Mouse (Mus musculus) limb, embryonic 14.5 days (tissue): ENCODE measurements at regions not wholly inside any gene's neighbourhood (a gene's known extent, or its start where the extent isn't known, plus 50 kb on each side); places are given as distances from the start of the nearest gene placed in this dataset.

Experiments used
- ATAC-seq: fragments of 200-750 bp; cut with Nextera tagmentation; 2 replicates; pipeline ENCODE4 v1.8.0; 2017; ENCODE audit warnings: low read depth, moderate number of reproducible peaks, moderate TSS enrichment; ENCODE audit not compliant: low FRiP score
- DNase-seq: peaks from one replicate; pipeline ENCODE4 v3.0.0-alpha.2; 2015; ENCODE audit warnings: low spot score
- H3K27ac ChIP-seq: fragments of 300-500 bp; sonication (generic); replicated peaks from 2 replicates; pipeline ENCODE4 v1.5.1; 2014; ENCODE audit warnings: low read depth, mild to moderate bottlenecking, low read length, moderate library complexity, mixed read lengths
- H3K27me3 ChIP-seq: fragments of 300-500 bp; sonication (generic); 2 replicates; pipeline ENCODE4 v1.6.1; 2014; ENCODE audit warnings: low read length, mixed read lengths; ENCODE audit not compliant: control insufficient read depth, insufficient read depth
- H3K36me3 ChIP-seq: fragments of 300-500 bp; sonication (generic); 2 replicates; pipeline ENCODE4 v1.6.1; 2014; ENCODE audit warnings: mild to moderate bottlenecking, low read length, moderate library complexity, mixed read lengths; ENCODE audit not compliant: control insufficient read depth, insufficient read depth
- H3K4me1 ChIP-seq: fragments of 300-500 bp; sonication (generic); 2 replicates; pipeline ENCODE4 v1.6.1; 2014; ENCODE audit warnings: antibody characterized with exemption, low read length, mixed read lengths; ENCODE audit not compliant: control insufficient read depth, insufficient read depth
- H3K4me2 ChIP-seq: fragments of 300-500 bp; sonication (generic); replicated peaks from 2 replicates; pipeline ENCODE4 v1.6.1; 2014; ENCODE audit warnings: low read depth, mild to moderate bottlenecking, low read length, moderate library complexity; ENCODE audit not compliant: severe bottlenecking
- H3K4me3 ChIP-seq: fragments of 300-500 bp; sonication (generic); replicated peaks from 2 replicates; pipeline ENCODE4 v1.5.1; 2014; ENCODE audit warnings: low read length
- H3K9ac ChIP-seq: fragments of 300-500 bp; sonication (generic); 2 replicates; pipeline ENCODE4 v1.6.1; 2014; ENCODE audit warnings: mild to moderate bottlenecking, low read depth, low read length, moderate library complexity; ENCODE audit not compliant: severe bottlenecking
- H3K9me3 ChIP-seq: fragments of 300-500 bp; sonication (generic); 2 replicates; pipeline ENCODE4 v1.6.1; 2016; ENCODE audit warnings: low read length; ENCODE audit not compliant: control insufficient read depth
- POLR2A ChIP-seq: fragments of 200-500 bp; IDR thresholded peaks from 2 replicates; pipeline ENCODE4 v1.8.0; 2012; ENCODE audit warnings: inconsistent platforms, mild to moderate bottlenecking, moderate library complexity, borderline replicate concordance; ENCODE audit not compliant: insufficient read depth, insufficient read length; ENCODE audit errors: extremely low read depth
- WGBS: fragments of 180-500 bp; shearing (Covaris S2); extraction: QIAGEN DNeasy Blood & Tissue Kit; methylation state at CpG from one replicate; pipeline ENCODE4 v1.1.7; 2014; 5-methylcytosine and 5-hydroxymethylcytosine counted together

- Histone ChIP-seq H3K4me3 (no peak overlapping the region), H3K9ac (no peak overlapping the region), H3K36me3 (no peaks in the 10 kb centered on the region), H3K27me3 (no peaks in the 10 kb centered on the region), H3K4me1 (no peaks in the 10 kb centered on the region), H3K9me3 (no peaks in the 10 kb centered on the region), H3K27ac (no peak overlapping the region), H3K4me2 (no peak overlapping the region)
- WGBS: 81% methylated on average over 4 of the region's 4 CpGs
- ATAC-seq (no peak), DNase-seq (no peak)
- no peak for TF ChIP-seq POLR2A
Measured at GRCm38 (mm10) chr9:113044556-113045178, 663.4 kb downstream of the Pdcd6ip start.

GRCm38 (mm10) chr9:113040885-113041284, 667.2 kb downstream of the Pdcd6ip start:
- no peak for ATAC-seq
- DNase-seq: no peak
- no peaks in the 10 kb centered on the region for H3K36me3 ChIP-seq
- H3K9me3 ChIP-seq: no peaks in the 10 kb centered on the region
- H3K9ac ChIP-seq: no peak overlapping the region
- no peak overlapping the region for H3K4me2 ChIP-seq
- WGBS: 88% methylated on average over 6 of the region's 6 CpGs
- no peaks in the 10 kb centered on the region for H3K4me1 ChIP-seq
- no peak for TF ChIP-seq POLR2A
- no peak overlapping the region for H3K27ac ChIP-seq
- no peak overlapping the region for H3K4me3 ChIP-seq
- H3K27me3 ChIP-seq: no peaks in the 10 kb centered on the region

GRCm38 (mm10) chr9:113033996-113034395, 674.1 kb downstream of the Pdcd6ip start:
- Histone ChIP-seq H3K4me2 (no peak overlapping the region), H3K9ac (no peak overlapping the region), H3K4me1 (no peaks in the 10 kb centered on the region), H3K27ac (no peak overlapping the region), H3K4me3 (no peak overlapping the region), H3K27me3 (no peaks in the 10 kb centered on the region), H3K36me3 (no peaks in the 10 kb centered on the region), H3K9me3 (no peaks in the 10 kb centered on the region)
- TF ChIP-seq POLR2A: no peak
- DNase-seq (no peak), ATAC-seq (no peak)
- WGBS: 79% methylated on average over 5 of the region's 5 CpGs

- no peak for DNase-seq
- 63% methylated on average over 4 of the region's 4 CpGs for WGBS
- Histone ChIP-seq H3K27me3 (no peaks in the 10 kb centered on the region), H3K36me3 (no peaks in the 10 kb centered on the region), H3K4me3 (no peak overlapping the region), H3K4me1 (no peaks in the 10 kb centered on the region), H3K27ac (no peak overlapping the region), H3K9ac (no peak overlapping the region), H3K4me2 (no peak overlapping the region), H3K9me3 (no peaks in the 10 kb centered on the region)
- TF ChIP-seq POLR2A: no peak
- no peak for ATAC-seq
Measured at GRCm38 (mm10) chr9:113029091-113029490, 679.0 kb downstream of the Pdcd6ip start.

- Histone ChIP-seq H3K36me3 (no peaks in the 10 kb centered on the region), H3K27me3 (no peaks in the 10 kb centered on the region), H3K4me2 (no peak overlapping the region), H3K27ac (no peak overlapping the region), H3K4me3 (no peak overlapping the region), H3K4me1 (no peaks in the 10 kb centered on the region), H3K9ac (no peak overlapping the region), H3K9me3 (no peaks in the 10 kb centered on the region)
- TF ChIP-seq POLR2A: no peak
- no peak for ATAC-seq
- 76% methylated on average over 4 of the region's 4 CpGs for WGBS
- DNase-seq: no peak
Measured at GRCm38 (mm10) chr9:113026904-113027193, 681.2 kb downstream of the Pdcd6ip start.
